Mouse (Mus musculus): ENCODE results near the gene Hnf4a.
"Not testable (repeated sequence)": the region's sequence is repeated elsewhere in the genome, so short reads cannot be mapped to it uniquely, and the experiment has no call there.

Gene Hnf4a

GRCm38 (mm10) chr2:163616652-163617227, 110.1 kb downstream of the Hnf4a start:
- in situ Hi-C loops (cut with MboI, MseI) = no loop called here

GRCm38 (mm10) chr2:163617232-163617863, 110.7 kb downstream of the Hnf4a start:
- in situ Hi-C loops (cut with MboI, MseI) = no loop called here

- in situ Hi-C loops (cut with MboI, MseI) = no loop called here
Measured at GRCm38 (mm10) chr2:163617874-163618273, 111.3 kb downstream of the Hnf4a start.

GRCm38 (mm10) chr2:163620451-163620850, 113.8 kb downstream of the Hnf4a start:
- in situ Hi-C loops (cut with MboI, MseI) = no loop called here

- in situ Hi-C loops (cut with MboI, MseI) = not testable (repeated sequence)
Measured at GRCm38 (mm10) chr2:163621401-163621800, 114.8 kb downstream of the Hnf4a start.

Data from regulatory T cell (primary cell).